Mouse (Mus musculus) lung, postnatal 0 days (tissue): ENCODE results near the gene Btbd2.

ENCODE experiments used
- CTCF ChIP-seq: IDR thresholded peaks from 2 replicates; pipeline ENCODE4 v1.5.1; 2016; ENCODE audit warnings: antibody characterized with exemption, mild to moderate bottlenecking
- EP300 ChIP-seq: IDR thresholded peaks from 2 replicates; pipeline ENCODE4 v1.6.1; 2016; ENCODE audit warnings: antibody characterized with exemption, mild to moderate bottlenecking, control low read depth

GRCm38 (mm10) chr10:80614351-80614750 is 42.5 kb downstream of the Btbd2 start:
- TF ChIP-seq EP300: no peak
- no peak for TF ChIP-seq CTCF
